Mouse (Mus musculus): Measurements from ENCODE around the gene Rnf115. TPM values are rescaled to one million over a fixed set of nuclear protein-coding genes. Genes with fewer than 3 reads are reported as not detected.
A peak's percentile ranks its signal among the peaks of the same experiment; 100 is the strongest.

Rnf115 gene
- polyA plus RNA-seq, 1 experiment from 2014 or later, result 27.3 TPM

GRCm38 (mm10) chr3:96813106-96813505 is 85.6 kb downstream of the Rnf115 start:
- WGBS, result 19% methylated on average over 9 of the region's 9 CpGs
- peak overlapping the region; percentile 39 for H3K4me2 ChIP-seq (replicated peaks; ENCODE audit: low read depth)
- no peak for ATAC-seq (ENCODE audit: low FRiP score, low TSS enrichment)
- H3K4me1 ChIP-seq (replicated peaks; ENCODE audit: control insufficient read depth, insufficient read depth), result no peaks in the 10 kb centered on the region
- peak; percentile 25 for DNase-seq (ENCODE audit: low spot score)
- H3K4me3 ChIP-seq (ENCODE audit: low read depth, low read length), result no peak overlapping the region
- no peaks in the 10 kb centered on the region for H3K27me3 ChIP-seq (ENCODE audit: control insufficient read depth, insufficient read depth, low read length)
- no peak overlapping the region for H3K27ac ChIP-seq (replicated peaks)
- TF ChIP-seq EP300 (optimal IDR thresholded peaks at IDR 0.05) (no peak), CTCF (IDR thresholded peaks at IDR 0.05; ENCODE audit: low read depth) (peak; percentile 47)
- H3K36me3 ChIP-seq (ENCODE audit: control insufficient read depth, insufficient read depth, low read length), result no peaks in the 10 kb centered on the region
- H3K9ac ChIP-seq (ENCODE audit: low read length), result no peak overlapping the region
- no peaks in the 10 kb centered on the region for H3K9me3 ChIP-seq (ENCODE audit: control insufficient read depth, low read length)

GRCm38 (mm10) chr3:96813591-96814244 is 86.3 kb downstream of the Rnf115 start:
- no peaks in the 10 kb centered on the region for H3K9me3 ChIP-seq (ENCODE audit: control insufficient read depth, low read length)
- no peaks in the 10 kb centered on the region for H3K36me3 ChIP-seq (ENCODE audit: control insufficient read depth, insufficient read depth, low read length)
- no peak for TF ChIP-seq CTCF (IDR thresholded peaks at IDR 0.05; ENCODE audit: low read depth)
- no peaks in the 10 kb centered on the region for H3K27me3 ChIP-seq (ENCODE audit: control insufficient read depth, insufficient read depth, low read length)
- no peak for DNase-seq (ENCODE audit: low spot score)
- H3K27ac ChIP-seq (replicated peaks), result no peak overlapping the region
- no peaks in the 10 kb centered on the region for H3K4me1 ChIP-seq (replicated peaks; ENCODE audit: control insufficient read depth, insufficient read depth)
- ATAC-seq (ENCODE audit: low FRiP score, low TSS enrichment), result peak; percentile 53; the same call in 1 of the 2 replicates
- no peak overlapping the region for H3K4me3 ChIP-seq (ENCODE audit: low read depth, low read length)
- H3K9ac ChIP-seq (ENCODE audit: low read length), result no peak overlapping the region
- 36% methylated on average over 7 of the region's 7 CpGs for WGBS
- no peak overlapping the region; the same call in 1 of the 2 replicates for H3K4me2 ChIP-seq (replicated peaks; ENCODE audit: low read depth)

GRCm38 (mm10) chr3:96814342-96814741 is 86.9 kb downstream of the Rnf115 start:
- Histone ChIP-seq H3K27ac (replicated peaks) (no peak overlapping the region), H3K36me3 (ENCODE audit: control insufficient read depth, insufficient read depth, low read length) (no peaks in the 10 kb centered on the region), H3K4me3 (ENCODE audit: low read depth, low read length) (no peak overlapping the region), H3K4me2 (replicated peaks; ENCODE audit: low read depth) (no peak overlapping the region), H3K9ac (ENCODE audit: low read length) (no peak overlapping the region), H3K27me3 (ENCODE audit: control insufficient read depth, insufficient read depth, low read length) (no peaks in the 10 kb centered on the region), H3K4me1 (replicated peaks; ENCODE audit: control insufficient read depth, insufficient read depth) (no peaks in the 10 kb centered on the region), H3K9me3 (ENCODE audit: control insufficient read depth, low read length) (no peaks in the 10 kb centered on the region)
- TF ChIP-seq CTCF (IDR thresholded peaks at IDR 0.05; ENCODE audit: low read depth) (no peak), EP300 (optimal IDR thresholded peaks at IDR 0.05) (no peak)
- 65% methylated on average over 6 of the region's 6 CpGs for WGBS
- DNase-seq (ENCODE audit: low spot score) (no peak), ATAC-seq (ENCODE audit: low FRiP score, low TSS enrichment) (no peak; the same call in 1 of the 2 replicates)

GRCm38 (mm10) chr3:96820116-96820915 is 92.9 kb downstream of the Rnf115 start:
- H3K27me3 ChIP-seq (ENCODE audit: control insufficient read depth, insufficient read depth, low read length), result no peaks in the 10 kb centered on the region
- no peaks in the 10 kb centered on the region for H3K4me1 ChIP-seq (replicated peaks; ENCODE audit: control insufficient read depth, insufficient read depth)
- DNase-seq (ENCODE audit: low spot score) (no peak), ATAC-seq (ENCODE audit: low FRiP score, low TSS enrichment) (no peak)
- H3K27ac ChIP-seq (replicated peaks), result no peak overlapping the region
- no peaks in the 10 kb centered on the region for H3K36me3 ChIP-seq (ENCODE audit: control insufficient read depth, insufficient read depth, low read length)
- H3K4me2 ChIP-seq (replicated peaks; ENCODE audit: low read depth), result no peak overlapping the region
- WGBS, result 68% methylated on average over 6 of the region's 6 CpGs
- no peak overlapping the region for H3K9ac ChIP-seq (ENCODE audit: low read length)
- TF ChIP-seq CTCF (IDR thresholded peaks at IDR 0.05; ENCODE audit: low read depth) (no peak), EP300 (optimal IDR thresholded peaks at IDR 0.05) (no peak)
- no peaks in the 10 kb centered on the region for H3K9me3 ChIP-seq (ENCODE audit: control insufficient read depth, low read length)
- H3K4me3 ChIP-seq (ENCODE audit: low read depth, low read length), result no peak overlapping the region

- Histone ChIP-seq H3K9me3 (ENCODE audit: control insufficient read depth, low read length) (no peaks in the 10 kb centered on the region), H3K4me3 (ENCODE audit: low read depth, low read length) (no peak overlapping the region), H3K36me3 (ENCODE audit: control insufficient read depth, insufficient read depth, low read length) (no peaks in the 10 kb centered on the region), H3K27me3 (ENCODE audit: control insufficient read depth, insufficient read depth, low read length) (no peaks in the 10 kb centered on the region), H3K4me1 (replicated peaks; ENCODE audit: control insufficient read depth, insufficient read depth) (no peaks in the 10 kb centered on the region), H3K27ac (replicated peaks) (no peak overlapping the region), H3K4me2 (replicated peaks; ENCODE audit: low read depth) (no peak overlapping the region), H3K9ac (ENCODE audit: low read length) (no peak overlapping the region)
- ATAC-seq (ENCODE audit: low FRiP score, low TSS enrichment) (no peak), DNase-seq (ENCODE audit: low spot score) (no peak)
- WGBS, result 80% methylated on average over 4 of the region's 4 CpGs
- TF ChIP-seq EP300 (optimal IDR thresholded peaks at IDR 0.05), result no peak
- no peak for TF ChIP-seq CTCF (IDR thresholded peaks at IDR 0.05; ENCODE audit: low read depth)
These were observed 94.1 kb downstream of the Rnf115 start for GRCm38 (mm10) chr3:96821581-96821980.

- Histone ChIP-seq H3K9me3 (ENCODE audit: control insufficient read depth, low read length) (no peaks in the 10 kb centered on the region), H3K27me3 (ENCODE audit: control insufficient read depth, insufficient read depth, low read length) (no peaks in the 10 kb centered on the region), H3K9ac (ENCODE audit: low read length) (no peak overlapping the region), H3K4me3 (ENCODE audit: low read depth, low read length) (no peak overlapping the region), H3K4me1 (replicated peaks; ENCODE audit: control insufficient read depth, insufficient read depth) (no peaks in the 10 kb centered on the region), H3K36me3 (ENCODE audit: control insufficient read depth, insufficient read depth, low read length) (no peaks in the 10 kb centered on the region), H3K4me2 (replicated peaks; ENCODE audit: low read depth) (no peak overlapping the region), H3K27ac (replicated peaks) (no peak overlapping the region)
- DNase-seq (ENCODE audit: low spot score) (no peak), ATAC-seq (ENCODE audit: low FRiP score, low TSS enrichment) (no peak)
- 46% methylated on average over 3 of the region's 3 CpGs for WGBS
- TF ChIP-seq EP300 (optimal IDR thresholded peaks at IDR 0.05), result no peak
These were observed 96.2 kb downstream of the Rnf115 start for GRCm38 (mm10) chr3:96823701-96824100.

Data from stomach, postnatal 0 days (tissue).